Mouse (Mus musculus) liver, embryonic 18 days (tissue): ENCODE results near the gene Omt2a. TPM values are rescaled to one million over a fixed set of nuclear protein-coding genes. Genes with fewer than 3 reads are reported as not detected.

Experiments
- polyA plus RNA-seq: library from polyadenylated mRNA; depleted of rRNA; stranded (reverse); fragments of >200 nt; gene quantifications from 2 replicates; pipeline ENCODE4 v1.2.3, GENCODE M21; 2012; rRNA removed

The Omt2a gene
- not detected in 2 replicates for polyA plus RNA-seq

DNA sequence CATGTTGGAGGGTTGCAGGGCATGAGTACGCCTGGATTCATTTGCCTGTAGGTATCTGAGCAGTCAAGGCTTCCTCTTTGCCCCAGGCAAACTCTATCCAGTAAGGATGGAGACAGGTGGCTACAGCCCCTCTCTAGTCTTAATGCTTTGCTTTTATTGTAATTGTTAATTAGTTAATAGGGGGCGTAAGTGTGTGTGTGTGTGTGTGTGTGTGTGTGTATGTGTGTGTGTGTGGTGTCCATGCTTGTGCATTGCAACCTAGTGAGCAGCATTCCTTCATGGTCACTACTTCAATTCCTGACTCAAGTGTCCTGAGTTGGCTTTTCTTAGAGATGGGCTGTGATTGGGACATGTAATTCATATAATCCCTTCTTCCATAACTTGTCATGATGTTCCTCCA, at the start of gene Omt2a:
Omt2a (minus strand) TSS at position 101 of the 400 bp plus-strand sequence.

DNA sequence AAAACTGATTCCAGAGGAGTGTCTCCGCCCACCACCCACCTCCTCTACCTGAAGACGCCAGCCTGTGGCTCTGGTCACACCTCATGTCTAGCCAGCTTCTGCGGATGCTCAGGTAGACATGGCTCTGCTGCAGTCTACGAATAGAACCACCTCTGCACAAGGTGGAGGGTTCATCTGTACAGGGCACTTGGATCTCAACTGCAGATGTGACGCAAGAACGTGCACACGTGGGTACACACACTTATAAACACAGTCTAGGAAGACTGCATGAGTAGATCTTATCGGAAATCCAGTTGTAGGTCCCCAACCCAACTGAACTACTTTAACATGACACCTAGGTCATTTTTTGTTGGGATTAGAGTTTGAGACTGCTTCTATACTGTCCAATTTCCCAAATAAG, 41.0 kb upstream of the Omt2a start, which contains the start of gene Gsta2:
Gsta2 (minus strand) TSS at position 178 of the 400 bp plus-strand sequence.

DNA sequence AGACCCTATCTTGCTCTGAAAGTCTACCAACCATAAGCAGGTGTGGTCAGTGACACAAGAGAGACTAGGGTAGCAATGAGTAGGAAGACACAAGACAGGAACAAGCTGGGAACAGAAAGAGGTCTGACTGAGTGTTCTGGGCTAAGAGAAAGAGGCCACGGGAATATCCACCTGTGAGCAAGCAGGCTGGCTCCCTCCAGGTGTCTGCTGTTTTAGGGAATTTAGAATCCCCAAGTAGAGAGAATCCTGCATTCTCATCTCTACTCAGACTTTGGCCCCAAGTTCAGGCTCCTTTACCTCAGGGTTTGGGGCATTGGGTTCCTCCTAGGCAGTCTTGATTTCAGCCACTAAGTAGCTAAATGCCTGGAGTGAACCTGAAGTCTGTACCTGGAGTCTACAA, 12.7 kb upstream of the Omt2a start, which contains the start of gene Omt2b:
Omt2b (plus strand) TSS at position 301 of the 400 bp plus-strand sequence.

DNA sequence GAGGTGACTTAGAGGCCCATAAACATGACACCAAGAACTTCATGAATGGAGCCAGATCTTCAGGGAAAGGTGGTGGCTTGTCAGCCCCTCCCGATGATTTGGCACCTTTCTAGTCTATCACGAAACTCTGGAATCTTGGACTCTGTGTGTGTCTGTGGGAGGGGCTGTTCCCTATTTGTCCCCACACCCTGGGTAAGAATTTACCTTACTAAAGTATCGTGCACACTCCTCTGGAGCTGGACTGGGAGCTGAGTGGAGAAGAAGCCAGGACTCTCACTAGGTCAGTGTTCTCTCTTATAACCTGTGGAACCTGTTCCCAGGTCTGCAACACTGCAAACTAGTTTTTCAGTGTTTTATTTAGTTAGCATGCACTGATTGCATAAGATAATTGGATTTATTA, 24.9 kb downstream of the Omt2a start, which contains the start of gene Gm10639:
Gm10639 (plus strand) TSS at position 201 of the 400 bp plus-strand sequence.

Other genes starting within 250 kb of the Omt2a start
- gene Fbxo9, start 205.7 kb downstream of the Omt2a start, polyA plus RNA-seq: 48.5 and 53.3 TPM in 2 replicates
- 5.8 and 6.2 TPM in 2 replicates for gene Ick, start 205.6 kb downstream of the Omt2a start, polyA plus RNA-seq
- gene Gsta4, start 132.0 kb downstream of the Omt2a start, polyA plus RNA-seq: 17.7 and 18.5 TPM in 2 replicates
- not detected in 2 replicates for gene Gsta1, start 84.1 kb downstream of the Omt2a start, polyA plus RNA-seq
- 0.11 TPM in 1 of 2 replicates, not detected in the other for gene Gm3776, start 57.7 kb downstream of the Omt2a start, polyA plus RNA-seq
- 0.06 TPM in 1 of 2 replicates, not detected in the other for gene Gm10639, start 24.9 kb downstream of the Omt2a start, polyA plus RNA-seq
- gene Omt2b, start 12.8 kb upstream of the Omt2a start, polyA plus RNA-seq: not detected in 2 replicates
- 0.09 and 0.59 TPM in 2 replicates for gene Gsta2, start 41.0 kb upstream of the Omt2a start, polyA plus RNA-seq
- gene Dppa5a, start 53.4 kb upstream of the Omt2a start, polyA plus RNA-seq: not detected in 2 replicates
- gene Ooep, start 63.9 kb upstream of the Omt2a start, polyA plus RNA-seq: 0.01 TPM in 1 of 2 replicates, not detected in the other
- gene Ddx43, start 81.0 kb upstream of the Omt2a start, polyA plus RNA-seq: 0.02 and 0.03 TPM in 2 replicates
- gene Cgas, start 128.4 kb upstream of the Omt2a start, polyA plus RNA-seq: 1.2 and 1.6 TPM in 2 replicates
- 10.5 and 12.3 TPM in 2 replicates for gene Mto1, start 133.4 kb upstream of the Omt2a start, polyA plus RNA-seq
- gene Gm17324, start 134.0 kb upstream of the Omt2a start, polyA plus RNA-seq: 0.13 TPM in 2 replicates
- gene Eef1a1, start 174.4 kb upstream of the Omt2a start, polyA plus RNA-seq: 4,026 and 4,162 TPM in 2 replicates